Mouse (Mus musculus): Measurements from ENCODE around the gene Pkp3. TPM values are rescaled to one million over a fixed set of nuclear protein-coding genes. Genes with fewer than 3 reads are reported as not detected.

Pkp3 gene
- total RNA-seq, 4 experiments from 2014 or later = 0.19 to 0.35 (median 0.27) TPM

- DNase-seq (ENCODE audit: low spot score) = no peak
These were observed 15.9 kb downstream of the Pkp3 start for GRCm38 (mm10) chr7:141093950-141094349.

- DNase-seq (ENCODE audit: low spot score) = no peak
These were observed 16.6 kb downstream of the Pkp3 start for GRCm38 (mm10) chr7:141094487-141095205.

GRCm38 (mm10) chr7:141096021-141096420 is 18.0 kb downstream of the Pkp3 start:
- no peak for DNase-seq (ENCODE audit: low spot score)

GRCm38 (mm10) chr7:141096649-141097056 is 18.6 kb downstream of the Pkp3 start:
- DNase-seq (ENCODE audit: low spot score) = peak; percentile 84

- no peak for DNase-seq (ENCODE audit: low spot score)
These were observed 19.2 kb downstream of the Pkp3 start for GRCm38 (mm10) chr7:141097177-141097576.

- no peak for DNase-seq (ENCODE audit: low spot score)
These were observed 22.1 kb downstream of the Pkp3 start, which contains the start of gene Sigirr for GRCm38 (mm10) chr7:141099911-141100691. TSS of gene Sigirr (minus strand) at chr7:141100572.

- DNase-seq (ENCODE audit: low spot score) = no peak
These were observed 25.1 kb downstream of the Pkp3 start for GRCm38 (mm10) chr7:141103161-141103560.

GRCm38 (mm10) chr7:141115874-141116273 is 37.9 kb downstream of the Pkp3 start:
- DNase-seq (ENCODE audit: low spot score) = no peak

- DNase-seq (ENCODE audit: low spot score) = no peak
These were observed 39.6 kb downstream of the Pkp3 start, which contains the start of gene Ano9 for GRCm38 (mm10) chr7:141117636-141118035. TSS of gene Ano9 (minus strand) at chr7:141117806.

GRCm38 (mm10) chr7:141119487-141119886 is 41.5 kb downstream of the Pkp3 start:
- no peak for DNase-seq (ENCODE audit: low spot score)

- DNase-seq (ENCODE audit: low spot score) = no peak
These were observed 42.6 kb downstream of the Pkp3 start for GRCm38 (mm10) chr7:141120605-141121004.

- DNase-seq (ENCODE audit: low spot score) = no peak
These were observed 43.1 kb downstream of the Pkp3 start for GRCm38 (mm10) chr7:141121051-141121531.

GRCm38 (mm10) chr7:141122245-141122644 is 44.2 kb downstream of the Pkp3 start, which contains the start of gene Ptdss2:
TSS of gene Ptdss2 (plus strand) at chr7:141122382.
- peak; percentile 57 for DNase-seq (ENCODE audit: low spot score)

GRCm38 (mm10) chr7:141122689-141123516 is 44.9 kb downstream of the Pkp3 start:
- peak; percentile 93 for DNase-seq (ENCODE audit: low spot score)

GRCm38 (mm10) chr7:141123517-141123856 is 45.5 kb downstream of the Pkp3 start:
- DNase-seq (ENCODE audit: low spot score) = no peak

GRCm38 (mm10) chr7:141131024-141131820 is 53.2 kb downstream of the Pkp3 start:
- peak; percentile 76 for DNase-seq (ENCODE audit: low spot score)

- no peak for DNase-seq (ENCODE audit: low spot score)
These were observed 54.1 kb downstream of the Pkp3 start for GRCm38 (mm10) chr7:141131904-141132755.

Measured in heart, adult 8-10 months (tissue).